Mouse (Mus musculus): ENCODE results near the gene Naa20.

Naa20 gene

GRCm38 (mm10) chr2:145901861-145902260 is at the start of gene Naa20:
Gene Naa20 (plus strand): TSS chr2:145902099.
- no peak for DNase-seq (ENCODE audit: low spot score in 2 of 2)

GRCm38 (mm10) chr2:145855831-145856230 is 46.1 kb upstream of the Naa20 start:
- no peak for DNase-seq (ENCODE audit: low spot score in 2 of 2)

- DNase-seq (ENCODE audit: low spot score in 2 of 2): no peak
These were observed 44.0 kb upstream of the Naa20 start for GRCm38 (mm10) chr2:145857864-145858263.

GRCm38 (mm10) chr2:145859442-145859931 is 42.4 kb upstream of the Naa20 start:
- no peak for DNase-seq (ENCODE audit: low spot score in 2 of 2)

GRCm38 (mm10) chr2:145859932-145860801 is 41.7 kb upstream of the Naa20 start:
- DNase-seq (ENCODE audit: low spot score in 2 of 2): no peak

- DNase-seq (ENCODE audit: low spot score in 2 of 2): no peak
These were observed 40.4 kb upstream of the Naa20 start for GRCm38 (mm10) chr2:145861193-145862123.

GRCm38 (mm10) chr2:145862206-145862817 is 39.6 kb upstream of the Naa20 start:
- no peak for DNase-seq (ENCODE audit: low spot score in 2 of 2)

GRCm38 (mm10) chr2:145865344-145865743 is 36.6 kb upstream of the Naa20 start:
- DNase-seq (ENCODE audit: low spot score in 2 of 2): no peak

- DNase-seq (ENCODE audit: low spot score in 2 of 2): no peak
These were observed 35.7 kb upstream of the Naa20 start for GRCm38 (mm10) chr2:145866238-145866637.

- no peak for DNase-seq (ENCODE audit: low spot score in 2 of 2)
These were observed 35.0 kb upstream of the Naa20 start for GRCm38 (mm10) chr2:145866695-145867449.

GRCm38 (mm10) chr2:145871308-145871707 is 30.6 kb upstream of the Naa20 start:
- no peak for DNase-seq (ENCODE audit: low spot score in 2 of 2)

- no peak for DNase-seq (ENCODE audit: low spot score in 2 of 2)
These were observed 29.8 kb upstream of the Naa20 start for GRCm38 (mm10) chr2:145872099-145872498.

GRCm38 (mm10) chr2:145873953-145874352 is 27.9 kb upstream of the Naa20 start:
- no peak for DNase-seq (ENCODE audit: low spot score in 2 of 2)

- no peak for DNase-seq (ENCODE audit: low spot score in 2 of 2)
These were observed 26.9 kb upstream of the Naa20 start for GRCm38 (mm10) chr2:145874879-145875482.

- DNase-seq (ENCODE audit: low spot score in 2 of 2): no peak
These were observed 24.7 kb upstream of the Naa20 start for GRCm38 (mm10) chr2:145877191-145877590.

- no peak for DNase-seq (ENCODE audit: low spot score in 2 of 2)
These were observed 20.8 kb upstream of the Naa20 start for GRCm38 (mm10) chr2:145880887-145881747.

GRCm38 (mm10) chr2:145881932-145882331 is 20.0 kb upstream of the Naa20 start:
- no peak for DNase-seq (ENCODE audit: low spot score in 2 of 2)

- DNase-seq (ENCODE audit: low spot score in 2 of 2): no peak
These were observed 19.5 kb upstream of the Naa20 start for GRCm38 (mm10) chr2:145882398-145882797.

GRCm38 (mm10) chr2:145884036-145884912 is 17.6 kb upstream of the Naa20 start:
- DNase-seq (ENCODE audit: low spot score in 2 of 2): no peak

All from spleen, postnatal 14 days (tissue).